Mouse (Mus musculus) adrenal gland, adult 8-10 months (tissue): ENCODE data around the gene Fgf8. TPM values are rescaled to one million over a fixed set of nuclear protein-coding genes. Genes with fewer than 3 reads are reported as not detected.
A peak's percentile ranks its signal among the peaks of the same experiment; 100 is the strongest.

ENCODE experiments used
- DNase-seq: peaks from one replicate; pipeline ENCODE4 v3.0.0; 2022
- total RNA-seq, 4 experiments: library from RNA; stranded (reverse); gene quantifications; 2 replicates each; pipeline ENCODE4 v1.2.4; 2022

The Fgf8 gene
- total RNA-seq = not detected

GRCm38 (mm10) chr19:45742218-45742983 is at the start of gene Fgf8:
Gene Fgf8, minus strand, starts transcription at chr19:45742915.
- no peak for DNase-seq

DNA sequence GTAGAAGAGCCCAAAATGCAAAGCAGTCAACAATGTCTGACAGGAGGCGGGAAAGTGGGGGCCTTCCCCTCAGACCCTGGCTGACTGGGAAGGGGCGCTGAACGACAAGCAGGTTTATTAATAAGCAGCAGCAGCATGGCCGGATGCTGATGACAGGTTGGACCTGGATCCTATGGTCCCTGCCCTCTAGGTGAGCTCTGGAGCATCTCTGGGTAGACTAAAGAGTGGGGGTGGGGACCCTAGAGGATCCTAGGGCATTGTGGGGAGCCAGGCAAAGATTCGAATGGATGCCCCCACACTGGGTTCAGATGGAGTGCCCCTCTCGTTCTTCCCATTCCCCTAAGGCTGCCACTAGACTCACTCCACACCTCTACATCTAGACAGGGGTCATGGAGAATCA is 49.7 kb upstream of the Fgf8 start:
- DNase-seq = no peak

DNA sequence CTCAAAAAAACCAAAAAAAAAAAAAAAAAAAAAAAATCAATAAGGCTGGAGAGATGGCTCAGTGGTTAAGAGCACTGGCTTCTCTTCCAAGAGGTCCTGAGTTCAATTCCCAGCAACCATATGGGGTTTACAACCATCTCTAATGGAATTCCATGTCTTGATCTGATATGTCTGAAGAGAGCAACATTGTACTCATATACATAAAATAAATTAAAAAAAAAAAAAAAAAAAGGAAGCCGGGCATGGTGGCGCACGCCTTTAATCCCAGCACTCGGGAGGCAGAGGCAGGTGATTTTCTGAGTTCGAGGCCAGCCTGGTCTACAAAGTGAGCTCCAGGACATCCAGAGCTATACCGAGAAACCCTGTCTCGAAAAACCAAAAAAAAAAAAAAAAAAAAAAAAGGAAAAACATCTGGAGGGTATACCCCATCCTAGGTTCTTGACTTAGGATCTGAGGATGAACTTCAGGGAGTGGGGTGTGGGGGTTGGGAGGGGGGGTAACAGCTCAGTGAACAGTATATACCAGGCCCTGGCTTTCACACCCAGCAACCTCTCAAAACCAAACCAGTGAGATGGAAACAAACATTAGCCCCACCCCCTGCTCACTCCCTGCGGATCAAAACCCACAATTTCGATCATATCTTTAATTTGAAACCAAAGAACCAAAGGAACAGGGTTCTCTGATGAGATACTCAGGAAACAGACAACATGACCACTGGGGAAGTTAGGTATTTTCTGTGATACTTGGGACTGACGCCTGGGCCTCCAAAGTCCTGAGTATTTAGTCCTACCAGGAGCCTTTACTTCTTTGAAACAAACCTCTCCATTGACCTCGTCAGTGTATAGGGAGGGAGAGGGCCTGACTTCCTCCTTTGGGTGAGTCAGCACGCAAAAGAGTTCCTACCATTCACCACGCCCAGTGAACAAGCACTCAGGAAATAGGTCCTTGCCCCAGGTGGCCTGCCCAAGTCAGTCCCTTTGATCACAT is 47.5 kb upstream of the Fgf8 start:
- DNase-seq = no peak

- no peak for DNase-seq
Observed at GRCm38 (mm10) chr19:45789365-45789764, 46.6 kb upstream of the Fgf8 start.

DNA sequence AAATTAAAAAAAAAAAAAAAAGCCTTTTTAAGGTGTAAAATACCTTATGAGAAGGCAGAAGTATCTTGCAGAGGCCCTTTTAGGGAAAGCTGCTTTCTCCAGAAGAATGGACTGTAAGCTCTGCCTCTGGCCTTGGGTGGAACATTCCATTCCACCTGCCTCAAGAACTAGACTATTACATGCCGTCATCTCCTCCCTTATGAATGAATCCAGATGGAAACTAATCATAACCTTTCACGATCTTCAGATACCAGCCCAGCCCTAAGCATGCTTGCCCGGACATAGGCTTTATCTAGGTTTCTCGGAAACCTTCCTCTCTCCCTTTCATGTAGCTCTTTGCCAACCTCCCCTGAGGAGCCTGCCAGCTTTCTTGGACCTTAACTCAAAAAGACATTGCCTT is 45.6 kb upstream of the Fgf8 start:
- DNase-seq = no peak

GRCm38 (mm10) chr19:45787450-45787849 is 44.7 kb upstream of the Fgf8 start:
- DNase-seq = no peak

DNA sequence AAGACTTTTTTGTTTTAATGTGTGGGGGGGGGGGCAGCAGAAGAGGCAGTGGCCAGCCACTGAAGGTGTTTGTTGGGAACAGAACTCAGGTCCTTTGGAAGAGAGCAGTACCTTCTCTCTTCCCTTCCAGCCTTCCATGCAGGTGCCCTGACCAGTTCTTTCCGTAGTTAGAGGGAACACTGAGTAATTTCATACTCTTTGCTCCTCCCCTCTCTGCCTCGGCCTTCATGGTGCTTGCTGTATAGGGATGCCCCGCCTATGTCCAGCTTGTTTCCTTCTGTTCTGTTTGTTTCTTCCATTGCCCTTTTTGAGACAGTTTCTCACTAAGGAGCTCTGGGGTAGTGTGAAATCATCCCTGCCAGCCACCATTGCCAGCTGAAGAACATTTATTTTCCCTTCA is 42.8 kb upstream of the Fgf8 start:
- DNase-seq = no peak

DNA sequence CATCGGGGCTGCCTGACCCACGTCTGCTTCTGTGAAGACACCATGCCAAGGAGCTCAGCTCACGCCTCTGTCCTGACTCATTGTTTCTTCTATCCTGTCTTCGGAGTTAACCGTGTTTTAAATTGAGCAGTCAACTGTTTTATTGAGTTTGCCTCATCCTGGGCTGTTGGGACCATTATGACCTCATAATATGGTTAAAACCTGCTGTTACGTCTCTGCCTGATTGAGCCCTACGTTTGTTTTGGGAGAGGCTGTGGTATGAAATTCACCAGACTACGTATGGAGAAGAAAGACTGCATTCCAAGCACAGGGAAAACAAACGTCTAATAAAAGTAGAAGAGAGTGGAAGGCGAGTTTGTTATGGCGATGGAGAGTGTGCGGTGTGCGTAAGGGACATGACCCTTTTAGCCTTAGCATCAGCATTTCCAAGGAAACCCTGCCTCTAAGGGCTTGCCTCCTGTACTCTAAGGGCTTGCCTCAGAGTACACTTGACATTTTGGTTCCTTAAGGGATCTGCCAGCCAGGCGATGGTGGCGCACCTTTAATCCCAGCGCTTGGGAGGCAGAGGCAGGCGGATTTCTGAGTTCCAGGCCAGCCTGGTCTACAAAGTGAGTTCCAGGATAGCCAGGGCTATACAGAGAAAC is 41.3 kb upstream of the Fgf8 start:
- DNase-seq = no peak

DNA sequence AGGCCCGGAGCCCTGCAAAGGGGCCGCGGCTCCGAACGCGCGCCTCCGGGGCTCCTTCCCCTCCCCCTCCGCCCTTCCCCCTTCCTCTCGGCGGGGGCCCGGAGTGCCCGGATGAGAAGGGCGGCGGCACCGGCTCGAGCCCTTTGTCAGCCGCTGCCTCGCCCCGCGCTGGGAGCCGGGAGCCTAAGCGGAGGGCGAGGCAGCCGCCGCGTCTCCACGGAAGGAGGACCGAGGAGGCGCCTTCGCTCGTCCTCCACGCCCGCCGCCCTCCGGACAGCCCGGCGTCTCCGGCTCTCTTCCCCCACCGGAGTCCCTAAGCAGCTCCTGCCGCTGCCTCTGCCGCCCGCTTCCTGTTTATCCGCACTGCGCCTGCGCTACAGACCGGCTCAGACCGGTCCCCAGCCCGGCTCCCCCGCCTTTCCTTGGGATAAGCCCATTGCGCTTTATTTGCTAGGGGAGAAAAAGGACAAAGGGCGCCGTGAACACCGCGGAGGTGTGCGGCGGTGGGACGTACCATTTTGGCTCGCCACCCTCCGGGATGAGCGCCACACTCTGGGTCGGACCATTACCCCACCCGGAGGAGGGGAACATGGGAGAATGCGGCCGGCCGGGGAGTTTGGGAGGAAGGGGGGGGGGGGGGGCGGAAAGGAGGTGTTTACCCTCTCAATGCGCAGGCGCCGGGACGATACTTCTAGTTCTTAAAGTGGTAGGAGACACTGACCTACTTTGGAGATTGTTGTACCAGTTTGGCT is 40.6 kb upstream of the Fgf8 start, which contains the start of gene Mgea5:
Gene Mgea5, minus strand, starts transcription at position 657 of the 752 bp plus-strand sequence.
- peak; percentile 98 for DNase-seq

- DNase-seq = peak; percentile 69
Observed at GRCm38 (mm10) chr19:45782315-45783001, 39.7 kb upstream of the Fgf8 start.

- no peak for DNase-seq
Observed at GRCm38 (mm10) chr19:45781676-45782075, 39.0 kb upstream of the Fgf8 start.

DNA sequence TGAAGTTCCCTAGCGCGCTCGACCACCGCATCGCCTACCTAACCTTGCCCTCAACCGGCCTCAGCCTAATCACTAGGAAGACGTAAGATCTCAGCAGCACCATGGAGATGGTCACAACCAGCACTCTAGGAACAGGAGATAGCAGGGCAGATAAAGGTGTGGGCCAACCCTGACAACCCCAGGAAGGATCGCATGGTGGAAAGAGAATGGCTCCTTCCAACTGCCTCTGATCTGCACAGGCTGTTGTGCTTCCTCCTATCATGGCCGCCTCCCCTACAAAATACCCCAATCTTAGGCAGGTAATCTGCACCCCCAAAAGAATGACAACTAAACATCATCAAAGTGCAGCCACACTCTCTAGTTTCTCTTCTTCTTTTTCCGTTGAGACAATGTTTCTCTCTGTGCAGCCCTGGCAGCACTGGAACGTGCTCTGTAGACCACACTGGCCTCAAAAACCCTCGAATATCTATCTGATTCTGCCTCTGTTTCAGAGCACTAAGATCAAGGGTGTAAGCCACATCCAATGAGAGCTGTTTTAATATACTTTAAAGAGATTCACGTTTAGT is 37.7 kb upstream of the Fgf8 start:
- DNase-seq = no peak

- DNase-seq = no peak
Observed at GRCm38 (mm10) chr19:45775486-45775885, 32.8 kb upstream of the Fgf8 start.

DNA sequence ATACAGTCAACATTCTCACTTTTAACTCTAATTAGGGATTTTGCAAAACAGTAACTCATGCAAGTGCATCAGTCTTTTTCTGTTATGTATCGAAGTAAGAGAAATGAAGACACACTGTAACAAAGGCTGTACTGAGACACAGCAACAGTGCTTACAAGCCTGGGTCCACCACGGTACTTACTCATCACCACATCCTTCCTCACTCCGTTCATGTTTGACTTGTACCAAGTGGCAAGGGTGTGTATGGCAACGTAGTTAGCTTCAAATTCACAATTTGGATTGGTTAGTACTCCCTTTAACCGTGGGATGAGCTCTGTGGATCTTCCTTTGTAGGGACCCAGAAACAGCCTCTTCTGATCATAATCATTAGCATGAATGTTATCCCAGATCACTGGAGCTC is 28.8 kb upstream of the Fgf8 start:
- DNase-seq = no peak

DNA sequence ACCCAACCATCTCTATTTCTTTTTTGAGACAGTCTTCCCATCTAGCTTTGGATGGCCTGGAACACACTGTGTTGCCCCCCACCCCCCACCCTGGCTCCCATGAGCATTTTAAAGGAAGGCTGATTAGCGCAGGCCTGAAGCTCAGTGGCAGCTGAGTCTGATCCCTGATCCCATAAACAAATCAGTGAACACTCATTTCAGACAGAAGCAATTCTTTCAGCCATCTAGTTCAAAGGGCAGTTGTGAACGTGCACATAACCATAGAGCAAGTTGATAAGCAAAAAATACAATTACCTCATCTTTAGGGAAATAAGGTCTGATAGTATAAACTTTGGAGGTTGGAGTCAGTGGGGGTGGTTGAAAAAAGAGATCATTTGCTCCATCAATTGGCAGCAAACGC is 18.1 kb upstream of the Fgf8 start:
- no peak for DNase-seq

- DNase-seq = no peak
Observed at GRCm38 (mm10) chr19:45758671-45759070, 16.0 kb upstream of the Fgf8 start.

DNA sequence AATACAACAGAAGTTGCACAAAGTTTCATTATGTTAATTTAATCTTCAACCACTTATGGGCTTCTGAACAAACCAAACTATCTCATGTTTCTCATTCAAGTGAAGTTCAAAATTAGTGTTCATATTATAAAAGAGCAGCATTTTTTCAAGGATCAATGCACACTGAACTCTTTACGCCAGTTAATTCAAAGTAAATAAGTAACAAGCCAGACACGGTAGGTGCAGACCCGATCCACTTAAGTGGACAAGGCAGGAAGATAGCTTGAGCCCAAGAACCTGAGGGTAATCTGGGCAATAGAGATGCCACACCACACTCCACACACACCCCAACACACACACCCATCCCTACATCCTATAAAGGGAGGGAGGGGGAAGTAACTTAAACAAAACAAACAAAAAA is 10.8 kb upstream of the Fgf8 start:
- no peak for DNase-seq

DNA sequence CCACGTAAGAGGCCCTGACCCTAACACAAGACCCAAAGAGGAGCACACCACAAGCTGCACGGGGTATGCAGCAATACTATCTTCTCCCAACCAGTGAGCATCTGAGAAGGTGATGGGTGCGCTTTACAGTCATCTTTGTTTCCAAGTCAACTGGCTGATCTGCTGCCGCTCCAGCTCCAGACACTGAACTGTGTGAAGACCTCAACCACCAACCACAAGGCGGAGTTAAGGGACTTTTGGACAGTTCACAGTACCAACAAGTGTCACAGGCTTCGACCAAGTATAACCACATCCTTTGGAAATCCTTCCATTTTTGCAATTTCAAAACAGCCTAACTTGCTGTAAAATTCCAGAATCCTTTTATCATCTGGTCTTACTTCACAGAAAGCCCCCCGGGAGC is 9.2 kb upstream of the Fgf8 start:
- no peak for DNase-seq

DNA sequence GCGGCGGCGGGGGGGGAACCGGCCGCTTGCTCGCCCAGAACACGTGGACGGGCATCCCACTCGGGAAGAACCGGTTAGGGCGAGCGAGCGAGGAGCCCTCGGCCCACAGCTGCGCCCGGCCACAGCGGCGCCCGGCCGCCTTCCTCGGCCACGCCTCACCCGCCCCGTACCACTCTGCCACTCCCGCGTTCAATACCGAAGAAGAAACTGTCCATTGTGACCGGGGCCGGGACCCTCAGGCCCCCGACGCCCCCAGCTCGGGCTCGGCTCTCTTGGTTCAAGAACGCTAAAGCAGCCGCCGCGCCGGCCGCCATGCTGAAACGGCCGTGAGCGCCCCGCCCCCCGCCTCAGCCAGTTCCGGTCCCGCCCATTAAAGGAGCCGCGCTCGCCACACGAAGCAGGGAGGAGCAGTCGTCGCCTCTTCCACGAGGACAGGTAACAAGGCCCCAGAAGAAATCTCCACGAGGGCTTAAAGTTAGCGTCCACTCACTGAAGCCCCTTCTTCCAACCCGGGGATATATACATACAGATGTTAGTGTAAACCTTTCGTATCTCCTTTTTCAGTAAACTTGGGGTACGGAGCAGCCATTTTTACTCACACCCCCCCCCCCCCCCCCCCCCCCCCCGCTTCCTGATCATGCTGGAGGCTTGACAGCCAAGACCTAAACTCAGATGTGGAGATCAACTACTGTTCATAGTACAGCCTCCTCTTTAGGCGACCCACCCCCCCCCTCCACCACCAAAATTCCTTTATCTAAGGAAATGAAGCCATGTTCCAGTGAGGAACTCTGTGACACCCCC is 6.7 kb upstream of the Fgf8 start, which contains the start of gene Npm3:
Gene Npm3, minus strand, starts transcription at position 349 of the 801 bp plus-strand sequence.
- peak; percentile 62 for DNase-seq

DNA sequence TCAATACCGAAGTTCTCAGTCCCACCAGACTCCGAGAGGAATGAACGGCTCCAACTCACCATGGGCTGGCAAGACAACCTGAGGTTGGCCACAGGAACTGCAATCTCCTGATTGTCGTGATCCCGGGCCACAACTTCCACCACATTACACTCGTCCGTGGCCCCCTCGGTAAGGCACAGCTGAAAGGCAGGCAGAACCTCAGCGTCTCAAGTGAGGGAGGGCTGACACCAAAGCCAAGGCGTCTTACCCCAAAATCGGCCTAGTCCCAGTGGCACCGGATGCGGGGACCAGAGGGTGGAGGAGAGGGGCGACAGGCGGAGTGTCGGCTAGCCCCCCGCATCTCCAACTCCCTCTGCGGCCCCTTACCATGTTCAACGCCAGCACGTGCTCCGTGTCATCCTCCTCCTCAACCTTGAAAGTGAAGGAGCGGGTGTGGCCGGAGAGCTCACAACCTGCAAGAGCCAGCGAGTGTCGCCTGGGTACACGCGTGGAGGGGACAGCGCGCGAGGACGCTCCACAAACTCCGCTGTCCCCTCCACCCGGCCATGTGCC is 6.1 kb upstream of the Fgf8 start:
- DNase-seq = no peak
